In the genomic region with DNA sequence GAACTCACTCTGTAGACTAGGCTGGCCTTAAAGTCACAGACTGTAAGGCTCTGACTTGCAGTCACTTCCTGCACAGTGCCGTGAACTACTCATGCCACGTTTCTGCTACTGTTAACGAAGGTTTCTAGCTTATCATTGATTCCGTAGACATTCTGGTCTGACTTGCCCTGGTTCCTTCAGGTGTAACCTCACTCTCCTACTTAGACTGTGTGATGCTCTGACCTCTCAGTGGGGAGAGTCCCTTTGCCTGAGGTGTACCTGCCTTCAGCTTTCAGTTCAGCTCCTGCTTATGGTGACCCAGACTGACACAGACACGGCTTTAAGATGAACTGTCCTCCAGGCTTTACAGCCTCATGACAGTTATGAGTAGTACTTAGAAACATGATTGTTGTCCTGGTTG, we compare ENCODE assay signal across 17 mouse cellular contexts.
"Had no signal": no experiment of that assay in that cellular context is flagged by ENCODE, and none has a peak within 500 bp of the region (broad histone marks: within the 10 kb centered on the region; RNA-seq: fewer than 3 reads in every experiment).

No protein-coding gene starts in this region.

- H3K9ac ChIP-seq: liver, embryonic 14.5 days; midbrain, embryonic 12.5 days had no signal

- H3K9me3 ChIP-seq: midbrain, embryonic 12.5 days had no signal

- H3K4me1 ChIP-seq: midbrain, embryonic 12.5 days had no signal

- H3K27me3 ChIP-seq: midbrain, embryonic 12.5 days had no signal

- H3K4me3 ChIP-seq: layer of hippocampus, adult 2 months; midbrain, embryonic 12.5 days had no signal

- DNase-seq: kidney, adult 18-20 months; kidney, postnatal 25 days; layer of hippocampus, adult 9-11 months; lung, adult 2 months; lung, postnatal 14 days; lung, postnatal 4 days; right cerebral cortex, adult 18-20 months; right cerebral cortex, postnatal 14 days; right cerebral cortex, postnatal 4 days; thymus, adult 2 months; thymus, postnatal 14 days; thymus, postnatal 4 days had no signal

- H3K27ac ChIP-seq: kidney, postnatal 0 days; layer of hippocampus, adult 2 months; liver, embryonic 14.5 days; midbrain, embryonic 12.5 days; stomach, postnatal 0 days had no signal

- H3K4me2 ChIP-seq: midbrain, embryonic 12.5 days had no signal

- H3K36me3 ChIP-seq: midbrain, embryonic 12.5 days had no signal
